Mouse (Mus musculus) spleen, postnatal 0 days (tissue): Measurements from ENCODE around the gene Mrgpre. TPM values are rescaled to one million over a fixed set of nuclear protein-coding genes. Genes with fewer than 3 reads are reported as not detected.

Experiments
- polyA plus RNA-seq: library from polyadenylated mRNA; unstranded; fragments of >200 nt; fragmentation: Nextera tagmentation; extraction: Ambion mirVana; gene quantifications from 2 replicates; pipeline ENCODE4 v1.2.1, GENCODE M21; 2015

Mrgpre gene
- 0.22 and 0.32 TPM in 2 replicates for polyA plus RNA-seq

DNA sequence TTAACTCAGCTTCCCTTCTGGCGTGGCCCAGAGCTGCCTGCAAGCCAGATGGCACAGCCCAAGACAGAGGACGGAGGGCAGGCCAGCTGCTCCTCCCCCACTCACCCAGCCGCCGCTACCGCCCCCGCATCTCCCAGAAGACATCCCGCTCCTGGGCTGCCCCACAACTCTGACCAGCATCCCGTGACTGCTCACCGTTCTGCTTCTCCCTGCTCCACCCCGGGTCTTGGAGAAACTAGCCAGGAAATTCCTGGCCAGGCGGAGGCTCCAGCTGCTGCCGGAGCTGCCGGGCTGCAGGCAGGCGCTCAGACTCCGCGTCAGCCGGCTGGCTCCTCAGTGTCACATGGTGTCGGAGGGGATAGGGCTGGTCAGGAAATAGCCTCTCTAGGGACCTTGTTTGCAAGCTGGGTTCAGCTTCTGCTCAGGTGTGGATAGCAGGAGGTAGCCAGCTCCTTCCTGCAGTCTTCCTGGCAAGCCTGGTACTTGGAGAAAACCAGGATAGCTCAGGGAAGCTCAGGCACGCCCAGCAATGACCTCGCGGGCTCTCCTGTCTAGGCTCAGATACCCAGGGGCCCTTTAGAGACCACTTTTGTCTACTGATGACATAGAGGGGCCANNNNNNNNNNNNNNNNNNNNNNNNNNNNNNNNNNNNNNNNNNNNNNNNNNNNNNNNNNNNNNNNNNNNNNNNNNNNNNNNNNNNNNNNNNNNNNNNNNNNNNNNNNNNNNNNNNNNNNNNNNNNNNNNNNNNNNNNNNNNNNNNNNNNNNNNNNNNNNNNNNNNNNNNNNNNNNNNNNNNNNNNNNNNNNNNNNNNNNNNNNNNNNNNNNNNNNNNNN is at the start of gene Mrgpre:
Mrgpre (minus strand) TSS at position 505 of the 834 bp plus-strand sequence.

DNA sequence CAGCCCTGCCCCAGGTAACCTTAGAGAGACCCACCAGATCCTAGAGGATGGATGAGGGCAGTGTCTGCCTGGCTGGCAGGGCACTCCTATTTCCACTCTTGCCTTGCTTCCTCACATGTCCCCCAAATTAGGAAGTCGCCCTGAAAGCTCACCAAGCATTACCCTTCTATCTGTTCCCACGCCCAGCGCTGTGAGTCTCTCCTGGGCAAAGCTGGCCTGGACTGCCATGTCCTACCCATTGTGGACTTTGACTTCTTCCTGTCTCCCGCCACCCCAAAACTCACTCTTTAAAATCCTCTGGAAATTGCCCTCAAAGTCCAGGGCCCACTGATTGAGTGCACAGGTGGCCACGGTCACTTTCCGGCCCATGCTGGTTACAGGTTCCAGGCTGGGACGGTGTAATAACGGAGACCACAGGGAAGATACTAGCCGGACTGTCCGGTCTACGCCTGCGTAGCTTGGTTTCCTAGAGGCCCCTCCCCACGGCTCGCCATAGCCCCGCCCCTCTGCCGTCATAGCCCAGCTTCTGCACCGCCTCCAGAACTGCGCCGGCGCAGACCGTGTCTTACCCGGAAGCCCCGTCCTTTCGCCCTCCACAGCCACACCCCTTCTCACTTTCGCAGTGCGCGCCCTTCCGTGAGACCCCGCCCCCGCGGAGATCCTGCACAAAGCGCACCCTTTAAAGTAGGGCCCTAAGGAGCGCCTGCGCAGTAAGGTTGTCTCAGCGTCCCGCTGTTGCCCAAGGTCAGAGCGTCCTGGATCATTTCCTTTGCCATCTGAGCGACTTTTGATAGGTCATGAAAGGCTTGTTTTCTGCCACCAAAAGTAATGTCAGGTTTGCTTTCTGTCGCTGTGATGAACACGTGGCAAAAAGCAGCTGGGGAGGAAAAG is 38.3 kb upstream of the Mrgpre start, which contains the start of the genes Nadsyn1 and Dhcr7:
Nadsyn1 (minus strand) TSS at position 475 of the 891 bp plus-strand sequence.
Dhcr7 (plus strand) TSS at position 771 of the 891 bp plus-strand sequence.

DNA sequence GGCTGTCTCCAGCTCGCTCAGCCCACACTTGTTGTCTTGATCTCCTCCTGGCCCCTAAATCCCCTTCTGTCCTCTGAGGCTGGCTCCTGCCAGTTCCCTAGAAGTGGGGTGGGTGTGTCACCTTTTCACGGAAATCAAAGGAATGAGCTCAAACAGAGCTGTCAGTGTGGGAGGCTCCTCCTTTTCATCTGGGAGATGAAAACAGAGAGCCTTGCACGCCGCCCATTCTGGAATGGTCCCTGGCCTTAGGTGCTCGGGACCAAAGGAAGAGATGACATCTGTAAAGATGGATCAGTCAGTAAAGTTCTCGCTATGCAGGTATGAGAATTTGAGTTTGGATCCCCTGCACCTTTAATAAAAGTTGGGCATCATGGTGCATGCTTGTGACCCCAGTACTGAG is 17.4 kb downstream of the Mrgpre start, which contains the start of gene Mrgprg:
Mrgprg (minus strand) TSS at position 101 of the 400 bp plus-strand sequence.

DNA sequence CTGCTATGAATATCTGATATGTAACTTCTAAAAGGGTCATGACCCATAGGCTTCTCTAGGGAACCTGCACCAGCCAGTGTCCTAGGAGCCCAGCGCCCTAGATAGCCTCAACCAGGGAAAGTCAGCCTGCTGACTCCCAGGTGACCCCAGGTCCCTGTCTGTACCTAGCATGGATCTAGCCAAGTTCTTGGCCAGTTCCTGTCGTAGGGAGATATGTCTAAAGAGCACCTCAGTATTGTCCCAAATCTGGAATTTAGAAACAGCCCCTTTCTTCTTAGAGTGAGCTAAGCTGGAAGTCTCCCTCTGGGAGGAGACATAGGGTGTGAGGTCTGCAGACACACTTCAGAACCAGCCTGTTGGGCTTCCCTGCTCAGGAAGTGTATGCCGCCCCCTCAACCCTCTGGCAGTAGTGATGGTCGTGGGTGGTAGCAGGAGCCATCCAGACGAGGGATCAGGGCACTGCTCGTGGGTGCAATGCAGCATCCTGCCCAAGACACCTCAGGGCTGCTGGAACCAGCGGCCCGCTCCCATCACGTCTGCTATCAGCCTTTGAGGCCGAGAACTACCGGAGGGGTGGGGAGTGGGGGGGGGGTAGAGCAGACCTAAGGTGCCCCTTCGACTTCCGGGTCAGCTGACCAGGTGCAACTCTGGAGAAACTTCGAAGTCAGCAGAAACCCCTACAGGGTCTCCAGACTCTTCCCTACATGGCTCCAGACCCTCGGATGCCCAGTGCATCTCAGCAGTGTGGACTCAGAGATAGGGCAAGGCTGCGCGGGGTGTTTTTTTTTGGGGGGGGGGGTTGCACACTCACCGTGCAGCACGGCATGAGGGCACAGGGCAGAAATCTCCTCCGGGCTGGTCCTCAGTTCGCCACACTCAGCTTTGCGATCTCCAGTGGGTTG is 27.9 kb downstream of the Mrgpre start, which contains the start of gene Osbpl5:
Osbpl5 (minus strand) TSS at position 861 of the 902 bp plus-strand sequence.

Other genes starting within 250 kb of the Mrgpre start
- 141 and 147 TPM in 2 replicates for gene Nap1l4, start 235.4 kb downstream of the Mrgpre start, polyA plus RNA-seq
- 35.9 and 38.0 TPM in 2 replicates for gene Cars, start 184.4 kb downstream of the Mrgpre start, polyA plus RNA-seq
- gene Tnfrsf26, start 155.8 kb downstream of the Mrgpre start, polyA plus RNA-seq, result 2.5 and 3.4 TPM in 2 replicates
- gene Tnfrsf22, start 134.8 kb downstream of the Mrgpre start, polyA plus RNA-seq, result 2.5 and 3.4 TPM in 2 replicates
- gene Tnfrsf23, start 98.6 kb downstream of the Mrgpre start, polyA plus RNA-seq, result 1.8 and 2.0 TPM in 2 replicates
- gene Osbpl5, start 27.5 kb downstream of the Mrgpre start, polyA plus RNA-seq, result 7.8 and 10.6 TPM in 2 replicates
- not detected in 2 replicates for gene Mrgprg, start 17.5 kb downstream of the Mrgpre start, polyA plus RNA-seq
- 5.1 and 5.5 TPM in 2 replicates for gene Nadsyn1, start 38.3 kb upstream of the Mrgpre start, polyA plus RNA-seq
- 7.0 and 8.7 TPM in 2 replicates for gene Dhcr7, start 38.6 kb upstream of the Mrgpre start, polyA plus RNA-seq
- not detected in 2 replicates for gene Gm498, start 82.3 kb upstream of the Mrgpre start, polyA plus RNA-seq
- gene Shank2, start 217.4 kb upstream of the Mrgpre start, polyA plus RNA-seq, result 0.07 and 0.12 TPM in 2 replicates